ENCODE assay signal across 16 mouse cellular contexts in genomic region chr1:148977377-148977776, GRCm38 (mm10).
"Had no signal": no experiment of that assay in that cellular context is flagged by ENCODE, and none has a peak within 500 bp of the region (broad histone marks: within the 10 kb centered on the region; RNA-seq: fewer than 3 reads in every experiment).

No protein-coding gene starts in this region.

- H3K36me3 ChIP-seq: neural tube, embryonic 13.5 days; neural tube, embryonic 15.5 days; stomach, embryonic 15.5 days had no signal

- H3K9ac ChIP-seq: neural tube, embryonic 13.5 days; neural tube, embryonic 15.5 days; stomach, embryonic 15.5 days had no signal

- H3K27me3 ChIP-seq: neural tube, embryonic 13.5 days; neural tube, embryonic 15.5 days; stomach, embryonic 15.5 days had no signal

- H3K4me3 ChIP-seq: neural tube, embryonic 13.5 days; neural tube, embryonic 15.5 days; stomach, embryonic 15.5 days had no signal

- DNase-seq: retina, postnatal 1 day; right cerebral cortex, adult 18-20 months; right cerebral cortex, postnatal 14 days; right cerebral cortex, postnatal 25 days; right cerebral cortex, postnatal 4 days; spleen, adult 18-20 months; thymus, adult 18-20 months; thymus, adult 2 months; thymus, postnatal 14 days; thymus, postnatal 25 days; thymus, postnatal 36 days; thymus, postnatal 4 days had no signal

- H3K4me1 ChIP-seq: neural tube, embryonic 13.5 days; neural tube, embryonic 15.5 days; stomach, embryonic 15.5 days had no signal

- H3K27ac ChIP-seq: neural tube, embryonic 13.5 days; neural tube, embryonic 15.5 days; stomach, embryonic 15.5 days; stomach, postnatal 0 days had no signal

- H3K9me3 ChIP-seq: neural tube, embryonic 13.5 days; neural tube, embryonic 15.5 days; stomach, embryonic 15.5 days had no signal

- H3K4me2 ChIP-seq: neural tube, embryonic 13.5 days; neural tube, embryonic 15.5 days; stomach, embryonic 15.5 days had no signal
